Mouse (Mus musculus): ENCODE measurements around the gene Ank2.

- TF ChIP-seq CTCF (IDR thresholded peaks at IDR 0.05; ENCODE audit: low read depth, low read length) (no peak), GATA1 (IDR thresholded peaks at IDR 0.05; ENCODE audit: borderline replicate concordance, low read length) (no peak), GATA2 (IDR thresholded peaks at IDR 0.05; ENCODE audit: borderline replicate concordance, low read depth, low read length) (no peak), TAL1 (conservative IDR thresholded peaks at IDR 0.05; ENCODE audit: low read depth, low read length) (no peak), POLR2AphosphoS5 (IDR thresholded peaks at IDR 0.05; ENCODE audit: insufficient replicate concordance, low read depth, low read length) (no peak)
Measured at GRCm38 (mm10) chr3:127453254-127453653, 45.9 kb downstream of the Ank2 start.

Measured in G1E (cell line).